Mouse (Mus musculus): ENCODE measurements around the gene Ube4a.

DNA sequence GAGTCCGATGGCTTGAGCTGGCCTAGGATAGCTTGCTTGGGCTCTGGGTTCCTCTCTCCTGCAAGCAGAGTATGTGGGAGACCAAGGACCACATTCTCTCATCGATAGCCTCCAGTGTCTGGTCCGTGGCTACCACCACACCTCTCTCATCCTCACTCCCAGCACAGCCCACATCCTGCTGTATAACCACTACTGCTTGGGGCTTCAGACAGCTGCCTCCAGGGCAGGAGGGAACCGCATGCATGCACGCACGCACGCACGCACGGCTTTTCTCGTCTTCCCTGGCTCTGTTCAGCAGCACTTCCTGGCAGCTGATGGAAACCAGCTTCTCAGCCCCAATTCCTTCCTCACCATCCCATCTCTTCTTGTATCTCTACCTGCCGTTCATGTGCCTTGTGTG, 32.7 kb upstream of the Ube4a start:
- TF ChIP-seq CTCF (IDR thresholded peaks at IDR 0.05; ENCODE audit: low read depth) (no peak), EP300 (IDR thresholded peaks at IDR 0.05; ENCODE audit: low read depth) (no peak)

Data from liver, embryonic 14.5 days (tissue).